Mouse (Mus musculus) spleen, adult 2 months (tissue): ENCODE measurements around the gene Adar. TPM values are rescaled to one million over a fixed set of nuclear protein-coding genes. Genes with fewer than 3 reads are reported as not detected.

Experiments used
- DNase-seq, 2 experiments: peaks; one replicate each; pipeline versions ENCODE4 v3.0.0 to v3.0.0-alpha.2; 2012 to 2021; ENCODE audit warnings: low spot score in 2 of 2, low read depth in 1 of 2
- H3K27ac ChIP-seq: fragments of 200-500 bp; 2 replicates; pipeline ENCODE4 v1.5.1; 2012; ENCODE audit warnings: low read length, inconsistent platforms; ENCODE audit not compliant: insufficient read depth
- H3K27me3 ChIP-seq: fragments of 200-500 bp; 2 replicates; pipeline ENCODE4 v1.6.1; 2012; ENCODE audit warnings: mild to moderate bottlenecking, moderate library complexity, low read length, inconsistent platforms; ENCODE audit not compliant: control insufficient read depth, insufficient read depth
- H3K36me3 ChIP-seq: fragments of 200-500 bp; 2 replicates; pipeline ENCODE4 v1.6.1; 2012; ENCODE audit warnings: mild to moderate bottlenecking, low read length, inconsistent platforms; ENCODE audit not compliant: control insufficient read depth, insufficient read depth
- H3K4me1 ChIP-seq: fragments of 200-500 bp; 2 replicates; pipeline ENCODE4 v1.6.1; 2011; ENCODE audit warnings: inconsistent platforms; ENCODE audit not compliant: control insufficient read depth, insufficient read depth, insufficient read length
- H3K4me3 ChIP-seq: fragments of 200-500 bp; 2 replicates; pipeline ENCODE4 v1.5.1; 2011; ENCODE audit warnings: mild to moderate bottlenecking, inconsistent platforms; ENCODE audit not compliant: insufficient read depth, insufficient read length; ENCODE audit errors: extremely low read depth
- CTCF ChIP-seq: fragments of 200-500 bp; IDR thresholded peaks from 2 replicates; pipeline ENCODE4 v1.5.1; 2011; ENCODE audit warnings: mild to moderate bottlenecking, inconsistent platforms; ENCODE audit not compliant: insufficient read depth, insufficient read length, insufficient replicate concordance; ENCODE audit errors: extremely low read depth
- POLR2A ChIP-seq: fragments of 200-500 bp; IDR thresholded peaks from 2 replicates; pipeline ENCODE4 v1.6.1; 2011; ENCODE audit warnings: low read depth, low read length, inconsistent platforms
- WGBS: fragments of 180-500 bp; shearing (Covaris S2); methylation state at CpG from one replicate; pipeline ENCODE4 v1.1.7; 2018; 5-methylcytosine and 5-hydroxymethylcytosine counted together
- polyA plus RNA-seq: library from polyadenylated mRNA; depleted of rRNA; stranded (reverse); fragments of >200 nt; gene quantifications from 2 replicates; pipeline ENCODE4 v1.2.3, GENCODE M21; 2012

Gene Adar
- polyA plus RNA-seq, 1 experiment = 40.5 TPM

DNA sequence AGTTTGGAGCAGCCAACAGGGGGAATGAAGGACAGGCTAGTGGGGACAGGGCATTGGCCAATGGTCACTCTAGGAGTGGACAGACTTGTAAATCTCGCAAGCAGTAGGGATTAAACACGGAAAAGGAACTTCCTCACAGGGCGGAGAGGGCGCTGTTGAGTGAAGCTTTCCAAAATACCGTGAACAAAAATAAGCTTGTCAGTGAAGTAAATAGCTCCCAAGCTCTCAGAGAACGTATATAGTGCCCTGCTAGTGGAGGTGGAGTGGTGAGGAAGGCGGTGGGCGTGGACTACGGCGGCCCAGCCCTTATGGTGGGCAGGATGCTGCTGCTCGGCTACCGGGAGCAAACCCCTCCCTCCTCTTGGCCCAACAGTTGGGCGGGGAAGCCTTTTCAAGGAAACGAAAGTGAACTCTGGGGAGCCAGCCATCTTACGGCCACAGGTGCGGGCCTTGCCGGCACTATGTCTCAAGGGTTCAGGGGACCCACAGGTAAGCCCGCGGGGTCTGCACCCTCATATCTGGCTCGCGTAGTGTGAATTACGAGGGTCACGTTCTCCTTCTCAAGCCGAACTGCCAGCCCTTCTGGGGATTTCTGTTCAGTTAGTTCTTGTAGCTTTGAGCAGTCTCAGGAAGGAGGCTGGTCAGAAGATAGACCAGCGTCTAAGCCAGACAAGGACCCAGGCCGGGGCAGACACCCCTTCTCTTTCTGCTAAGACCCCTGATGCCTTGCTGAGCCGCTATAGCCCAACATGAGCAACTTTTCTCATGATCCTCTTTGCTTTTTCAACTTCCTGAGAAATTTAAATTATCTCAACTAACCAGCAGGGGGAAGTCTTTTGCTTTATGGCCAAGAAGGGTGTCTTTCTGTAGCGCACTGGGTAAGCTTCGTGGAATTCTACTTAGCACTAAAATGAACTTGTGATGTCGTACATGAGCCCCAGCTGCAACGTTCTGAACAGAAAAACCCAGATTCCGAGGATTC is 15.8 kb downstream of the Adar start:
- TF ChIP-seq CTCF (no peak), POLR2A (peak; percentile 80; the same call in 1 of the 2 replicates)
- H3K4me3 ChIP-seq = peak overlapping the region; percentile 78
- under 1% methylated on average over 32 of the region's 32 CpGs for WGBS
- peak overlapping the region; percentile 91 for H3K27ac ChIP-seq
- no peaks in the 10 kb centered on the region for H3K27me3 ChIP-seq
- DNase-seq = peak; percentile 92
- peaks cover 6% of the 10 kb centered on the region; the same call in 1 of the 2 replicates for H3K36me3 ChIP-seq
- H3K4me1 ChIP-seq = peaks cover 15% of the 10 kb centered on the region; the same call in 1 of the 2 replicates

DNA sequence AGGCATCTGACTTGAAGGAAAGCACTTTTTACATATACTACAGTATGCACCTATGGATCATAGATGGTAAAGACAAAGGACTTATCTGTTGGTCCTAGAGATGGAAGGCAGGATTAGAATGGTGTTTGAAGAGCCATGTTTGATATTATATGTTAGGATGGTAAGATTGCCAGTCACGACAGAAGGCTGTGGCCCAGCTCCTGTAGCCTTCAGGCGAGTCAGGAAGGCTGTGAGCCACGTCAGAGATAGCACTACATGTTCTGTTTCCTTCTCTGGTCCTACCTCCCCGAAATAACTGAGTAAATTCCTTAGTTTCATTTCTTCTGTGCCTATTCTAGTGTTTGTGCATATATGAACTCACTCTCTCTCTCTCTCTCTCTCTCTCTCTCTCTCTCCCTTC is 17.3 kb downstream of the Adar start:
- Histone ChIP-seq H3K27me3 (no peaks in the 10 kb centered on the region), H3K36me3 (peaks cover 18% of the 10 kb centered on the region), H3K4me3 (no peak overlapping the region), H3K27ac (no peak overlapping the region), H3K4me1 (peaks cover 15% of the 10 kb centered on the region; the same call in 1 of the 2 replicates)
- DNase-seq = no peak
- no peak for TF ChIP-seq CTCF
- TF ChIP-seq POLR2A = no peak
- WGBS = 38% methylated on average over 4 of the region's 4 CpGs

DNA sequence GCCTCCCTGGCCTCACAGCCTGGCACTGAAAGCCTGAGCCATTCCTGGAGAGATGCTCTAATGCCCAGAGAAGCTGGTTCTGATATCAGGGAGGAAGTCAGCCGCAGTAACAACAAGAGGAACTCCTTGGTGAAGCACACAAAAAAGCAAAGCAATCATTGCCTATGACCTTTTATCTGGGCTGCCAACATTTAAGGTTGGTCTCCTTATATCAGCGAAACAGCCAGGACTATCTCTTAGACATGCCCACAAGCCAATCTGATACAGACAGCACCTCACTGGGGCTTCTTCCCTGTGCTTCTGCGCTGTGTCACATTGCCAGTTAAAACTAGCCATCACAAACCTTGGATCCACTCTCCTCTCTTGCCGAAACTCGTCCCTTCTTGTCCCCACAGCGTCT is 23.7 kb downstream of the Adar start:
- Histone ChIP-seq H3K27ac (no peak overlapping the region), H3K4me3 (no peak overlapping the region), H3K27me3 (no peaks in the 10 kb centered on the region), H3K36me3 (peaks cover 69% of the 10 kb centered on the region), H3K4me1 (no peaks in the 10 kb centered on the region)
- 97% methylated on average over 6 of the region's 6 CpGs for WGBS
- no peak for TF ChIP-seq CTCF
- no peak for TF ChIP-seq POLR2A
- DNase-seq = no peak

DNA sequence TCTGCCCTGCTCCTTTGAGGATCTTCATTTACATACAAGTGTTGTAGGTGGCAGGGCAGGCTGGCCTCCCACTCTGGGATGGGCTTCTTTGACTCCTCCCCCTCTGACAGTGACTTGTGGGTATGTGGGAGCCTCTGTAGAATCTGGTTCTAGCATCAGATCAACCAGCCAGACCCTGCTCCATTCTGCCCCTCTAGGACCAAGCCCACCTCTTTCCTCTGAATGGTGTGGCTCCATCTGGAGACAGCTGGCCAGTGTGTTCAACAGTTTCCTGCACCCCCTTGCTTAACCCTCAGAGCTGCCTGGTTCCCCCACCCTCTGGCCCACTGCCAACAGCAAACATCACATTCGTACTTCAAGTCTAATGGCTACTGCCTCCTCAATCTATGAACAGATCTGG is 37.5 kb downstream of the Adar start:
- 31% methylated on average over 1 of the region's 1 CpGs for WGBS
- no peak overlapping the region for H3K4me3 ChIP-seq
- H3K27ac ChIP-seq = no peak overlapping the region
- H3K4me1 ChIP-seq = no peaks in the 10 kb centered on the region
- DNase-seq = no peak
- H3K27me3 ChIP-seq = no peaks in the 10 kb centered on the region
- peaks cover 34% of the 10 kb centered on the region for H3K36me3 ChIP-seq
- no peak for TF ChIP-seq CTCF
- no peak for TF ChIP-seq POLR2A

DNA sequence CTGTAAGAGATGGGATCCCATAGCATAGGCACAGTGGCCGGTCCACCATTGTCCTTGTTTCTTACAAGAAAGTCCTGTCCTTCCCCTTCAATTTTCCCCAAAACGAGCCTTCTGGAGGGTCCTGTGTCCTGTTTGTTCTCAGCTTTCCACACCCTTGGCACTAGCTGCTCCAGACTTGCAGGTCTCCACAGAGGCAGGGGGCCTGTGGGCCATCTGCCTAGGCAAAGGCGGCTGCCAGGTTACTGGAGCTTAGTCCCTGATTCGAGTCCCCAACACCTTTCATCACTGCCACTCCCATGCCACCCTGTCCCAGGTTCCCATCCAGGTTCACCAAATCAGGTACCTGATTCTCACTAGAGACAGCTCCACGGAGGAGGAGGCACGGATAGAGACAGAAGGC is 40.5 kb downstream of the Adar start:
- no peak for DNase-seq
- H3K27ac ChIP-seq = no peak overlapping the region
- no peak overlapping the region for H3K4me3 ChIP-seq
- peaks cover 13% of the 10 kb centered on the region for H3K36me3 ChIP-seq
- H3K27me3 ChIP-seq = no peaks in the 10 kb centered on the region
- TF ChIP-seq CTCF = no peak
- TF ChIP-seq POLR2A = no peak
- no peaks in the 10 kb centered on the region for H3K4me1 ChIP-seq
- 80% methylated on average over 6 of the region's 6 CpGs for WGBS

DNA sequence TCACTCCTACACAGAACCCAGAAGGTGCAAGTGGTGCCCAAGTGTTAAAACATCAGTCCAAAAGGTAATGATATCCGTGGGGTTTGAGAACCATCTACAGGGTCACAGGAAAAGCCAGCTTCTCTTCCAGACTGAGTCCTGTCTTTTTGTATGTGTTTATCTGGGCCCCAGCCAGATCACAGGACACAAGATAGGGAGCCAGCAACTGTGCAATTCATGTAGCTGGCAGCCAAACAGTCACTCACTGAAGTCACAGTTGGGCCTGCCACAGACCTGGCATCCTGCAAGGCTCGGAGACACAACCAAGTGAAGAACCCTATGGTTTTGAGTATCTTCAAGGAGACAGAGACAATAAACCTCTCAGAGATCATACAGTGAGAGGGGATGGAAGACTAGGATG is 43.0 kb downstream of the Adar start:
- DNase-seq = no peak
- no peaks in the 10 kb centered on the region for H3K36me3 ChIP-seq
- no peak overlapping the region for H3K27ac ChIP-seq
- TF ChIP-seq POLR2A (no peak), CTCF (no peak)
- H3K27me3 ChIP-seq = no peaks in the 10 kb centered on the region
- no peaks in the 10 kb centered on the region for H3K4me1 ChIP-seq
- 64% methylated on average over 2 of the region's 2 CpGs for WGBS
- H3K4me3 ChIP-seq = no peak overlapping the region

DNA sequence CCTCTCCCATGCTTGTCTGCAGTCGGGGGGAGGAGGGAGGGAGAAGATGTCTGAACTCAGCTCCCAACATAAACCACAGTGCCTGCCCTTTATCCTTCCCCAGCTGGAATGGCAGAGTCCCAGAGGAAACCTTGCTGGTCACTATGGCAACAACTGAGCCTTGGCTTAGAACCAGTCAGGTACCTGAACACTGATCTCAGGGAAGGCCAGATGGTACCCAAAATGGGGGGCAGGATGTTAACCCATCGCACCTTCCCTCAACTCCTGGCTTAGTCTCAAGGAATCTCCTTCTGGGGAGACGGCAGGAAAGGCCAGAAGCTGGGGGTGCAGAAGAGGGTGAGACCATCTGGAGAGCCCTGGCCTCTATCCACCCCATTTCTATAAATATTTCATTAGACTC is 45.0 kb downstream of the Adar start:
- 83% methylated on average over 3 of the region's 3 CpGs for WGBS
- no peak for DNase-seq
- no peaks in the 10 kb centered on the region for H3K36me3 ChIP-seq
- H3K4me1 ChIP-seq = no peaks in the 10 kb centered on the region; the same call in 1 of the 2 replicates
- H3K4me3 ChIP-seq = no peak overlapping the region
- TF ChIP-seq POLR2A = no peak
- TF ChIP-seq CTCF = no peak
- no peaks in the 10 kb centered on the region for H3K27me3 ChIP-seq
- no peak overlapping the region for H3K27ac ChIP-seq
